Mouse (Mus musculus) left cerebral cortex, adult 9 months (tissue): Measurements from ENCODE around the gene Rims1.

Experiments
- DNase-seq, 2 experiments: peaks; one replicate each; pipeline ENCODE4 v3.0.0; 2022; ENCODE audit warnings: low spot score in 2 of 2

The Rims1 gene

GRCm38 (mm10) chr1:22805726-22806625 is at the start of gene Rims1:
Rims1 (minus strand) TSS chr1:22805994.
- peak; percentile 27 to 59 for DNase-seq

GRCm38 (mm10) chr1:22806626-22807096 is 867 bp upstream of the Rims1 start:
- peak in 1 of 2 experiments; percentile 21 for DNase-seq

- DNase-seq, result peak in 1 of 2 experiments; percentile 23
Measured at GRCm38 (mm10) chr1:22805025-22805725, 619 bp downstream of the Rims1 start.

DNA sequence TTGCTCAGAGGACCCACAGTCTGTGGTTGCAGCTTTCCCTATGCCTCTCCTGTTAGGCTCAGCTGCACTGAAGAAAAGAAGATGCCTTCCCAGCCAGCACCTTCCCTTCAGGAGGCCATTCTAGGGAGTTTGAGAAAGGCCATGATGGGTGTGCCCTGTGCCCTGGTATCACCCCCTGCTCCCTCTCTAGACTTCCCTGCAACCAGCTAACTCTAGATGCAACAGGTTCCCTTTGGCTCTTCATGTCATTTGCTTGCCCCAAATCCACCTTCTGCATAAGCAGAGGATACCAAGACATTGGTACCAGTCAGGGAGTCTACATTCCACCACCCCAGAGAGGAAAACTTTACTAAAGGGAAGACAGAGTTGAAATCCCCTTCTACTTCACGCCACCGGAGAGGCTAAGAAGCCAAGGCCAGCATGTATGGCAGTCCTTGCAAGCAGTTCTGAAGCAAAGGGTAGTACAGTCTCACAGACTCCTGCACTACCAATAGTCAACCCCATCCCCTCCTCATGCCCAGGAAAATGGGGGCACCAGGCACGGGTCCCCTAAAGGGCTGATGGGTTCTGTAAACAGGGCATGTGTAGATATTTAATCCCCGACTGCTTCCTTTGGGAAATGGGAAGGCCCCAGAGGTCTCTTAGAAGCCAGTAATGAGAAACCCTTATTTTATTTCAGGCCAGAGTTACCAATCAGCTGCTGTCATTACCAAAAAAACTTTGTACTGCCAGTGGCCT is 1.5 kb downstream of the Rims1 start:
- DNase-seq, result no peak

DNA sequence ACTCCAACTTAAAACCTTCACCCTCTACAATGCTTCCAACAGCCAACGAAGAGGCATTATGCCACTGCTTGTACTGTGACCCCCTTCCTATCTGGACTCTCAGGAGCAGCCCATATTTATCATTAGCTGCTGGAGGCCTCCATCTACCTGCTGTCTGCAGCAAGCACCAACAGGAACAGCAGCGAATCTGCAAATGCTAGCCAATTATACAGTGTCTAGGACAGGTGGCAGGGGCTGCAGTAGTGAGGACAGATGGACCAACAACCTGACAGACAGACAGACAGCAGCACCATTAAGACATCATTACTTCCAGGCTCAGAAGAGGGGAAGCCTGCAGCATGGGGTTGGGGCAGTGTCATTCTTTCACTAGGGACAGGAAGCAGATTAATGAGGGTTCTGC is 2.3 kb downstream of the Rims1 start:
- DNase-seq, result no peak

DNA sequence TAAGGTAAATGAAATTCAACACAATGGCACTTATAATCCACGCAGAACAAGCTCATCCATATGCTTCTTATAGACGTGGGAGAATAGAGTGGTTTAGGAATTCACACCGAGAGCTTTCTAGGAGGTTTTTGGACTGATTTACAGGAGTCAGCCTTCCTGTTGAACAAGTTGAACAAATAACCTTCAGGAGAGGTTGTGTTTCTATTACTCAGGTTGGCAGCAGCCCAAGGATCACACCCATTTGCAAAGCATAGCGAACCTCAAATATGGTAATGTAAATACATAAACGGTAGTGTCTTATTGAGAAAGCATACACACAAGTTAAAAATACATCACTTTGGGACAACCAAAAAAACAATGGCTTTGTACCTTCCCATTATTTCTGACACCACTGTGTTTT is 5.5 kb downstream of the Rims1 start:
- no peak for DNase-seq

DNA sequence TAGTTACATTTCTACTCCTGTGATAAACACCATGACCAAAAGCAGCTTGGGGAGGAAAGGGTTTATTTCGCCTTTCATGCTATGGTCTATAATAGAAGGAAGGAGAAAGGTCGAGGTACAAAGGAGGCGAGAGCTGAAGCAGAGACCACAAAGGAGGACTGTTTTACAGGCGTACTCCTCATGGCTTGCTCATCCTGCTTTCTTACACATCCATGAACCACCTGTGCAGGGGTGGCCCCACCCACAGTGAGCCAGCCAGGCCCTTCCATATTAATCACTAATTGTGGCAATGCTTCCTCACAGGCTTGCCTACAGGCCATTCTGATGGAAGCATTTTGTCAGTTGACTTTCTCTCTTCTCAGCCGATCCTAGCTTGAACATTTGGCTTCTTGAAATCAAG is 8.7 kb downstream of the Rims1 start:
- DNase-seq, result no peak

GRCm38 (mm10) chr1:22789391-22789909 is 16.3 kb downstream of the Rims1 start:
- peak in 1 of 2 experiments; percentile 36 for DNase-seq

DNA sequence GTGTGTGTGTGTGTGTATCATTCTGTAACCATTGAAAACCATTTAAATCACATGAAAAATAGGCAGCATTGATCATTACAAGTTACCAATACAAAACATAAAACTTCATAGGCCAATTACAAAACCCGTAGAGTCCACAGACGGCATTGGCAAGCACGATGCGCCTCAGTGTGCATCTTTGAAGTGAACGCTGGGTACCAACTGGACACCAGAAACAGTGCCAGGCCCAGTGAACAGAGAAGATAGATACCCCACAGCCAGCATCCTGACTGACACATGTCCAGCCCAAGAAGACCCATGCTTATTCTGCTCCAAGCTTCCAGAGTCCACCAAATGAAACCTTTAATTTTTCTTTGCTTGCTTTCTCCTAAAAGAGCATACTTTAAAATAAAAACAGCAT is 18.2 kb downstream of the Rims1 start:
- DNase-seq, result no peak

DNA sequence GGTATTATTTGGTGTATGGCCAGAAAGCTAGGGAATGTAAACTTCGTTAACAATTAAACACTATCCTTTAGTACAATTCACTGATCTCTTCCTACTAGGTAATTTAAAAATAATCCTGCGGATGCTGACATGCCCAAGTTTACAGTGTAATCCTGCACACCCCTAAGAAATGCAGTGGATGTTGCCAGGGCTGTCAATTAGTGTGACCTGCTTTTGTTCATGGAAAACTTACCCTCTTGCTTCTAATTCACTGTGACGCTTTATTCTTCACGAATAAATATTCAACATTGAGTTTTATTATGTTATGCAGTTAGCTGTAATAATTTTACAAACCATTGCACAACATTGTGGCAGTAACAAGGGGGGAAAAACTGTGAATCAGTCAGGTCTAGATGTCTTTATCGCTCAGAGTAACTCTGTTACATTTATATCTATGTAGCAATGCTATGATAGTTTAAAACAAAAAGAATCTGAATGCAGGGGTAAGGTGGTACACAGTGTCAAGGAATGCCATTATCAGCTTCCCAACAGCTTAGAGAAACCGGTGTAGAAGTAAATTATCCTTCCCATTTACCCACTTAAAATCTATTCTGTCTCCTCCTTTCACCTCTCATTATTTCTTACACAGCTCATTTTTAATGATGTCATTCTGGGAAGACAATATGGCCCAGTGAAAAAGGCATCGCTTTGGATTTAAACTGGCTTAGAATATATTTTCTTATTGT is 35.1 kb downstream of the Rims1 start:
- no peak for DNase-seq

DNA sequence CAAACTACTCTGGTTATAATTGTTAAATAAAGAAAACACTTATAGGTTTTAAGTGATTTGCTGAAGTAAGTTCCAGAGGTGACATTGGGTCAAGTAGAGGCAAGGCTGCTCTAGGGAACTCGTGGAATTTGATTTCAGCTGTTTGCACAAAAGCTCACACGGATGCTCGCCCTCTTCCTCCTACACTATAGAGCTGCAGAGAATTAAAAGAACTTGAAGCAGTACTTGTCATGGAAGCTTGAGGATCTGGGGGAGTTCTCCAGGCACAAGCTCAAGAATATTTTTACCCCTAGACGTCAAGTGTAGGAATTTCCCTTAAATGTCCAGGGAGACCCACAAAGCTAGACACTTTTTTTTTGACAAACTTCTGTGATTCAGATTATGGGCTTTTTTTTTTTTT is 42.4 kb downstream of the Rims1 start:
- peak; percentile 34 to 35 for DNase-seq

GRCm38 (mm10) chr1:22762780-22763179 is 43.0 kb downstream of the Rims1 start:
- no peak for DNase-seq

- DNase-seq, result no peak
Measured at GRCm38 (mm10) chr1:22750536-22750935, 55.3 kb downstream of the Rims1 start.

DNA sequence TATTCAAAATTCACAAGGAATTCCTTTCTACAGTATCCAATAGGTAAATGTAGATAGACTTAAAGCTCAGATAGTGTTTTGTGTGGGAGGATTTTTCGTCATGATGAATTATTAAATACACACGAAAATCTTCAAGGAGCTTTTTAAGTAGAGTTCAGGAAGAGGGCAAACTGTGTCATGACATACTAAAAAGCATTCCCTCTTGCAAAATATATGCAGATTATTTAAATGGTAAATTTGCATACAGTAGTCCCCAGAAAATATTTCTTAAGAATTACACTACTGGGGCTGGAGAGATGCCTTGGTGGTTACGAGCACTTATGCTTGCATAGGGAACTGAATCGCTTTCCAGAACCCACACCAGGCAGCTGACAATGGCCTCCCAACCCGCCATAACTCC is 61.1 kb downstream of the Rims1 start:
- no peak for DNase-seq

GRCm38 (mm10) chr1:22737491-22737890 is 68.3 kb downstream of the Rims1 start:
- DNase-seq, result no peak

- no peak for DNase-seq
Measured at GRCm38 (mm10) chr1:22734429-22734828, 71.4 kb downstream of the Rims1 start.

DNA sequence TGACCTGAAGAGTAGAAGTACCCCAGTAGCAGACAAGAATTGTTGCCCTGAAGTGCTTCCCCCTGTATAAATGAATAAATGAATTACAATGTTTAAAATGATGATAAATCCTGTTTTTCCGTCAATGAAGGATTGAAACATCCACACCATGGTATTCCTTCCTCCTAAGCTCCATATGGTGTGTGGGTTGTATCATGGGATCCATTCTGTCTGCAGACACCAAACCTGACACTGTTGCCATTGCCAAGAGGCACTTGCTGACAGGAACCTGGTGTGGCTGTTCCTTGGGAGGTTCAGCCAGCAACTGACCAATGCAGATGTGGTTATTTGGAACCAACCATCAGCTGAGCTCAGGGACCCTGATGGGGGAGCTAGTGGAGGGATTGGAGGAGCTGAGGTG is 72.5 kb downstream of the Rims1 start:
- DNase-seq, result peak in 1 of 2 experiments; percentile 20

GRCm38 (mm10) chr1:22728207-22728606 is 77.6 kb downstream of the Rims1 start:
- DNase-seq, result peak in 1 of 2 experiments; percentile 30

DNA sequence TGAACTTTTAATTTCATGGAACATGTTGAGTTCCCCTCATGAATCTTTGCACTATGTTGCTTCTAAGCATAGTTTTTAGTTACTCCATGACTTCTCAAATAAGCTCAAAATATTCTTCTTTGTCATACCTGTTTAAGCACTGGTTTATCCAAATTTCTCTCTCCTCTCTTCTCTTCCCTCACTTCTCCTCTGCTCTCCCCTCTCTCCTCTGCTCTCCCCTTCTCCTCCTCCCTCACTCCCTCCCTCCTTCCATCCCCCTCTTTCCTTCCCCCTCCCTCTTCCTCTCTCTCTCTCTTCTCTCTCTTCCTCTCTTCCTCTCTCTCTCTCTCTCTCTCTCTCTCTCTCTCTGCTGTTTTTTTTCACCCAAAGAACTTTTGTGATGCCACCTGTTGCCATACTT is 84.1 kb downstream of the Rims1 start:
- DNase-seq, result no peak

DNA sequence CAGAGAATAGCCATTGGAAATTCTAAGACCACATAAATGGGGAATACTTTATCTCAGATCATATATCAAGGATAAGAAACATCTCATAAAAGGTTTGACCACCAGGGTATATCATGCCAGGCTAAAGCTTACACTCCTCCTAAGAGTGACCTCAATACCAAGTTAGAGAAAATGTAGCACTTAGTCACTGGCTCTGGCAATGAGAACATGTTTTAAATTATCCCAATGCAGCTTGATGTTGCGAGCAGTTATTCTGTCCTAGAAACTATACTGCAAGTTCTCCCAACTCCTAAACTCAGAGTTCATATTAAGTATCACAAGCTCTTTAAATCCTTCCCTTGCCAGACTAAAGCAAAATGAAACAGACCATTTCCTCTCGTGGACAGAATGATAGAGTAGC is 85.1 kb downstream of the Rims1 start:
- no peak for DNase-seq

GRCm38 (mm10) chr1:22709461-22709860 is 96.3 kb downstream of the Rims1 start:
- no peak for DNase-seq
